Mouse (Mus musculus) layer of hippocampus, postnatal 36 days (tissue): Measurements from ENCODE around the gene Gpr45. TPM values are rescaled to one million over a fixed set of nuclear protein-coding genes. Genes with fewer than 3 reads are reported as not detected.
A peak's percentile ranks its signal among the peaks of the same experiment; 100 is the strongest.
"Not testable (repeated sequence)": the region's sequence is repeated elsewhere in the genome, so short reads cannot be mapped to it uniquely, and the experiment has no call there.

Experiments
- DNase-seq, 2 experiments: peaks; one replicate each; pipeline ENCODE4 v3.0.0; 2022
- total RNA-seq, 2 experiments: library from RNA; stranded (reverse); gene quantifications; 2 replicates each; pipeline ENCODE4 v1.2.3; 2021

Gpr45 gene
- total RNA-seq, result 10 to 100 TPM; 23.0 to 25.6 TPM

- peak; percentile 64 to 77 for DNase-seq
Measured at GRCm38 (mm10) chr1:42952734-42953481, at the start of gene Gpr45. Gene Gpr45, plus strand, starts transcription at chr1:42952872.

GRCm38 (mm10) chr1:42905148-42905547 lies 47.5 kb upstream of the Gpr45 start:
- DNase-seq, result no peak

- DNase-seq, result peak in 1 of 2 experiments; percentile 21
Measured at GRCm38 (mm10) chr1:42906696-42907095, 46.0 kb upstream of the Gpr45 start.

GRCm38 (mm10) chr1:42907153-42907552 lies 45.5 kb upstream of the Gpr45 start:
- DNase-seq, result no peak

- DNase-seq, result no peak
Measured at GRCm38 (mm10) chr1:42915062-42915461, 37.6 kb upstream of the Gpr45 start.

GRCm38 (mm10) chr1:42916719-42917118 lies 36.0 kb upstream of the Gpr45 start:
- no peak for DNase-seq

GRCm38 (mm10) chr1:42917908-42918307 lies 34.8 kb upstream of the Gpr45 start:
- DNase-seq, result no peak

GRCm38 (mm10) chr1:42923924-42924323 lies 28.7 kb upstream of the Gpr45 start:
- no peak for DNase-seq

GRCm38 (mm10) chr1:42933613-42934012 lies 19.1 kb upstream of the Gpr45 start:
- no peak for DNase-seq

- DNase-seq, result no peak
Measured at GRCm38 (mm10) chr1:42948486-42948885, 4.2 kb upstream of the Gpr45 start.

GRCm38 (mm10) chr1:42953482-42953822 lies 780 bp downstream of the Gpr45 start:
- DNase-seq, result no peak

- no peak for DNase-seq
Measured at GRCm38 (mm10) chr1:42956828-42957227, 4.2 kb downstream of the Gpr45 start.

- no peak for DNase-seq
Measured at GRCm38 (mm10) chr1:42983082-42983771, 30.6 kb downstream of the Gpr45 start.

GRCm38 (mm10) chr1:42984119-42984518 lies 31.4 kb downstream of the Gpr45 start:
- DNase-seq, result no peak

GRCm38 (mm10) chr1:42988996-42989395 lies 36.3 kb downstream of the Gpr45 start:
- DNase-seq, result no peak

- peak; percentile 13 to 19 for DNase-seq
Measured at GRCm38 (mm10) chr1:43006051-43006514, 53.4 kb downstream of the Gpr45 start.

- no peak for DNase-seq
Measured at GRCm38 (mm10) chr1:43006524-43006923, 53.9 kb downstream of the Gpr45 start.

GRCm38 (mm10) chr1:43010461-43010860 lies 57.8 kb downstream of the Gpr45 start:
- no peak for DNase-seq

GRCm38 (mm10) chr1:43015153-43015685 lies 62.5 kb downstream of the Gpr45 start:
- not testable (repeated sequence) for DNase-seq

GRCm38 (mm10) chr1:43036014-43036413 lies 83.3 kb downstream of the Gpr45 start:
- no peak for DNase-seq

GRCm38 (mm10) chr1:43042271-43042670 lies 89.6 kb downstream of the Gpr45 start:
- no peak for DNase-seq

GRCm38 (mm10) chr1:43045204-43045982 lies 92.7 kb downstream of the Gpr45 start:
- DNase-seq, result no peak

- DNase-seq, result no peak
Measured at GRCm38 (mm10) chr1:43046990-43047389, 94.3 kb downstream of the Gpr45 start.
